Mouse (Mus musculus) c-Kit-positive CD71-negative TER-119-negative erythroid progenitor cells, embryonic 14.5 days (primary cell): Measurements from ENCODE around the gene Mccc1.

Experiments
- DNase-seq: peaks from one replicate; pipeline ENCODE4 v3.0.0-alpha.2; 2013; ENCODE audit warnings: low read depth

Gene Mccc1

DNA sequence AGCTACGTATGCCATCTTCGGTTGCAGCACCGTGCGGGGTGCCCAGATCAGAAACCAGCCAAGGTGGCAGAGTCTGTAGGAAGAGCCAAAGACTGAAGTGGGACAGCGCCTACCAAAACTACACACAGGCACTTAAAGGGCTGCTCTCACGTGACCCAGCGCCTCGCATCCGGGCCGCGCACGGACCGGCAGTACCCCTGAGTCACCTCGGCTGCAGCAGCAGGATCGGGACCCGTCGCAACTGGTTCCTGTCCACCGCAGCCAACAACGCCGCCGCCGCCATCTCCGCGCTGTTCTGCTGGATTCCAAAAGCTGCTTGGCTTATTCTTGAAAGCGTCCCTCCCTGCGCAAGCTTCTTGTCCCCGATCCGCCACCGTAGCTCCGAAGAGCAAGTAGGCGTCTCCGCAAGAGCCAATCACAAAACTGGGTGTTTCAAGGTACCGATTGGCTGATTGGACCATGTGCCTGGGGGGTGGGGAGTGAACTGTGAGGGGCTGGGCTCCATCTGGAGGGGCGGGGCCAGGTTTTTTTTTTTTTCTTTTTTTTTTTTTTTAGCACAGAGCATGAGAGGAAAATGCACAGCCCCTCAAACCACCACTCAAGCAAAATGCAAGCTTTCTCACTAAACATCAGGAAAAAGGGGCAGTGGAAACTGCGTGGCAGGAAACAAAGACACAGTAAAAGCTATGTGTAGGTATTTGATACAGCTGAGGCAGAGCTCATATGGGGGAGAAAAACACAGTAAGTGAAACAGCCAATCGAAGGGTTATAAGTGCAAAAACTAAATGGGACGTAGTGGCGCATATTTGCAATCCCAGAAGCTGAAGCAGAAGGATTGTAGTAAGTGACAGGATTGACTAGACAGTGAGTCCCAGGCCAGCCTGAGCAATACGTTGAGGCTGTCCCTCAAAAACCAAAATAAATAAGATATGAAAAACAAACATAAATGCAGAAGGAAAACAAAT, at the start of gene Mccc1:
Mccc1 (minus strand) TSS at position 404 of the 965 bp plus-strand sequence.
- peak; percentile 87 for DNase-seq

GRCm38 (mm10) chr3:36049106-36049505, 48.6 kb upstream of the Mccc1 start:
- no peak for DNase-seq

GRCm38 (mm10) chr3:36045086-36045485, 44.6 kb upstream of the Mccc1 start:
- no peak for DNase-seq

GRCm38 (mm10) chr3:36044520-36044919, 44.0 kb upstream of the Mccc1 start:
- DNase-seq: no peak

- no peak for DNase-seq
Observed at GRCm38 (mm10) chr3:36031740-36032510, 31.4 kb upstream of the Mccc1 start.

- DNase-seq: no peak
Observed at GRCm38 (mm10) chr3:36029993-36030392, 29.5 kb upstream of the Mccc1 start.

DNA sequence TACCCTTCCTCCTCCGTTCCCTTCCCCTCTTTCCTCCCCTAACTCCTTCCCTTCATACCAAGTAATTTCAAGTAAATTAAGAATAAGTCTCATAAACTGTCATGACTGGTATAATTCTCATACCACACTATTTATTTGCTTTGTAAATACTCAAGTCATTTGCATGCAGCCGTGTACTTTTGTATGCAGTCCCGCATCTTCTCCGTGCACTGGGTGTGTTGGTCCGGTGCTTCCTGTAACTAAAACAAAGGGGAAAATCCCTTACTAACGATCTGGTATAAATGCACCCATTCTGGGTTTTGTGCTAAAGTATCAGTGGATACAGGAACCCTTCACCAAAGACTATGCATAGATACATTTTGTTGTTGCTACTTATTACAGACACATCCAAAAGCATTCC, 25.3 kb upstream of the Mccc1 start:
- no peak for DNase-seq

- DNase-seq: no peak
Observed at GRCm38 (mm10) chr3:36011239-36011638, 10.8 kb upstream of the Mccc1 start.

GRCm38 (mm10) chr3:36008411-36009154, 8.1 kb upstream of the Mccc1 start:
- no peak for DNase-seq

DNA sequence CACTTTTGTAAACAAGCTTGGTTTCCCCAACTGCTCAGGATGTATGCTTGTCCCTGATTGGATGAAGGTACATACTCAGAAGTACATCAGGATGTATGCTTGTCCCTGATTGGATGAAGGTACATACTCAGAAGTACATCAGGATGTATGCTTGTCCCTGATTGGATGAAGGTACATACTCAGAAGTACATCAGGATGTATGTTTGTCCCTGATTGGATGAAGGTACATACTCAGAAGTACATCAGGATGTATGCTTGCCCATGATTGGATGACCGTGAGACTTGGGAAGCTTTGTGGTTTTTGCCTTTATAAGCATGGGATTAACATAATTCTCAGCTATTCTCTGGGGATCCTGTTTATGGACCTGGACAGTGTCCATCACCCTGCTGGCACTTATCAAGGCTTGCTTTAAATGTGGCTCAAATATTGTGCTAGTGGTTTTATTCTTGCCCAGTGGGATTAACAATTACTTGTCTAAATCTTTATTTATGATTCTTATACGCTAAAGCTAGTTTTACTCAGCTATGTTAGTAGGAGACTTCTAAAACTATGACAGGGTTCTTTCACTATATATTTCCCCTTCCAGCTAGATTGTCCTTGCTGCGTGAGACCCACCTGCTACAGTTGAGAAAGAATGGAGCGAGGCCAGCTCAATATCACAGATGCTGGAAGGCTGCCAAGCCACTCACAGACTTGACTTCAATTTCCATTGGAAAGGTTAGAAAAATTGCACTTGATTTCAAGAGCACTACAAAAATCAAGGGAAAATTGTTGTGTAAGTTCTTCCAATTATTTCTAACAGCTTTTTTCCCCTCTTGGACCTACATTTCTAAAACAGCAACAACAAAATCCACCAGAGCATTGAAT, 3.8 kb upstream of the Mccc1 start:
- no peak for DNase-seq

- no peak for DNase-seq
Observed at GRCm38 (mm10) chr3:35994552-35995531, 5.6 kb downstream of the Mccc1 start.

DNA sequence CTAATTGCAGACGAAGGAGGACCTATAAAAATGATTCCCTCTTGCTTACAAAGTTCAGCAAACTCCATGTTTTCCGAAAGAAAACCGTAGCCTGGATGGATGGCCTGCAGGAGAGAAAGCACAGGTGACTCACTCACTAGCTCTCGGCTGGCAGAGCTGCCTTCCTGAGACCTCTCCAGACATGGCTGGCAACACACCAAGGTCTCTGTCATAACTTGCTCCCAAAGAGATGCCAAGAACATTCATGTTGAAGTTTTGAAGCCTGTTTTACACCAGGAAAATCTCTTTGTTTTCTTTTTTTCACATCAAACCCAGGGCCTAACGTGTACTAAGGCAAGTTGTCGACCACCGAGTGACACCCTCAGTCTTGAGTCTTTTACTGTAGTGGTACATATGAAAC, 9.8 kb downstream of the Mccc1 start:
- no peak for DNase-seq

DNA sequence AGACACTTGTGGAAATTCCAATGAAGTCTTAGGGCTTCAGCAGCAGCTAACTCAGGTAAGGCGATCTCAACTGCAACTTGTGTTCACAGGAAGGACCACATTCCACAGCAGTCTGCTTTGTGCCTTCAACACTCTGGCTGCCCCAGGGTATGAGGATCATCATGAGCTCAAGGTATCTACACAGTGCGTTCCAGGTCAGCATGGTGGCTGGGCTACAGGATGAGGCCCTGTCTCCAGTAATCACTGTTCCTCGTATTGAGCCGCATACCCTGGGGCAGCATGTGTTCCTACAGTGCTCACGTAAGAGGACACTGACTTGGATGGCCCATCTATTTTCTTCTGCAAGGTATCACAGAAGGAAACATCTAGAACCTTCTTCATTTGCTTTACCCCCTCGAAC, 12.4 kb downstream of the Mccc1 start:
- no peak for DNase-seq

DNA sequence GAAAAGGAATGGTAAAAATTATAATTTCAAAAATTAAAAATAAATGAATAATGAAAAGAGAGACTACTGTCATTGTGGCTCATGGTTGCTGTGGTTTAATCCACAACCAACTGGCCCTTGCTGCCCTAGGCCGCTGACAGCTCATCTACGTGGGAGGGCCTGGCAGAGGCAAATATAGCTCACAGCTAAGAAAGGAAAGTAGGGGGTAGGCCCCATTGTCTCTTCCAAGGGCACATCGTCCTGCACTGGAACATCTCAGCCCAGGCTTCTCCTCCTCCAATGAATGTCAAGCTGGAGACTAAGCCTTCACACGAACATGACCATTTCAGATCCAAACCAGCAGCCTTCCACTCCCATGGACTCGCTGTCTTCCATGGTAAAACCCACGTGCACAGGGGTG, 14.2 kb downstream of the Mccc1 start:
- DNase-seq: no peak

GRCm38 (mm10) chr3:35973551-35973950, 26.9 kb downstream of the Mccc1 start:
- DNase-seq: peak; percentile 30

DNA sequence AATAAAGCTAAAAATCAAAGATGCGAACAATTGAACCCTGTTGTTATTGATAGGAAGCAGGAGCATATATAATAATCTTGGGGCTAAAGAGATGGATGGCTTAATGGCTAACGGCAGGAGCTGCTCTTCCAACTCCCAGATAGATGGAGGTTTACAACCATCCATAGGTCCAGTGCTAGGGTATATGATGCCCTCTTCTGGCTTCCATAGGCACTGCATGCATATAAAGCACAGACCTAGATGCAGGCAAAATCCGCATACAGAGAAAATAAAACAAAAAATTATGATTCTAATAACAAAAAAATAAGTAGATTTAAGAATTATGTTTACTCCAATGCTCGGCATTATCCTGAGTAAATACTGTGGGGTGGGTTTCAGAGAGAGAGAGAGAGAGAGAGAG, 27.5 kb downstream of the Mccc1 start:
- DNase-seq: peak; percentile 32

DNA sequence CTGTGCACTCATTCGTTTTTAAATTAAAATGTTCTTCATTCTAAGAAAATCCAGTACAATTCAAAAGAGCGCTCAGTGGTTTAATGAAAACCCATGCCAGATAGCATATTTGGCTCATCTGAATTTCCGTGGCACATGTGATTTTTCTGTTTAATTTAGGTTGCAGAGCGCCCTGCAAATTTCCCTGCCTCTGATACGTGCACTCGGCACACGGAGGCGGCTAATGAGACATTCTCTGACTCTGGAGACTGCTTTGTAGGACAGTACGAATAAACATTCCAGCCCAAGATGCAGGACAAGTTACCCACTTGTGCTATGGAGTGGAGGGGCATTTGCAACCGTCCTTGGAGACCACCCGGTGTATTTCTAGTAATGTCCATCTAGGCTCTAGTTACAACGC, 29.3 kb downstream of the Mccc1 start:
- DNase-seq: no peak

GRCm38 (mm10) chr3:35970441-35970840, 30.0 kb downstream of the Mccc1 start:
- no peak for DNase-seq

- DNase-seq: no peak
Observed at GRCm38 (mm10) chr3:35967366-35967921, 33.0 kb downstream of the Mccc1 start.

DNA sequence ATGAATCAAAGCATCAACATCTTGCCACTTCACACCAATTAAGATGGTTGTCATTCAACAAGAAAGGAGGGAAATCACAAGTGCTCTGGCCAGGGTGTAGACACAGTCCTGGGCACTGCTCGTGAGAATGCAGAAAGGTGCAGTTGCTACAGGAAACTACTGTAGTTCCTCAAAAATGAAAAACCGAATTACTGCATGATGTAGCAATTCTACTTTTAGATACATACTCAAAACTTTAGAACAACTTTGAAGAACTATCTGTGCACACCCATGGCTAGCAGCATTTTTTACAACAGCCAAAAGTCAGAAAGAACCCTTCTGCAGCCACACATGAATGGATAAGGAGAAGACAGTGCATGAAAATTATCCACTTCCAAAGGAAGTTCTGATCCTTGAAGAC, 34.0 kb downstream of the Mccc1 start:
- DNase-seq: no peak
